Mouse (Mus musculus) forebrain, embryonic 11.5 days (tissue): Measurements from ENCODE around the gene Egr4. TPM values are rescaled to one million over a fixed set of nuclear protein-coding genes. Genes with fewer than 3 reads are reported as not detected.

Source experiments
- ATAC-seq: fragments of 200-750 bp; cut with Nextera tagmentation; replicated peaks from 2 replicates; pipeline ENCODE4 v1.8.0; 2017; ENCODE audit warnings: moderate TSS enrichment; ENCODE audit not compliant: low FRiP score
- DNase-seq: peaks from one replicate; pipeline ENCODE4 v3.0.0-alpha.2; 2017; ENCODE audit warnings: low spot score
- H3K27ac ChIP-seq: fragments of 300-500 bp; sonication (generic); 2 replicates; pipeline ENCODE4 v1.5.1; 2014; ENCODE audit warnings: low read depth, low read length
- H3K27me3 ChIP-seq: fragments of 300-500 bp; sonication (generic); 2 replicates; pipeline ENCODE4 v1.6.1; 2014; ENCODE audit warnings: mild to moderate bottlenecking, low read length, mixed read lengths; ENCODE audit not compliant: control insufficient read depth, insufficient read depth
- H3K36me3 ChIP-seq: fragments of 300-500 bp; sonication (generic); 2 replicates; pipeline ENCODE4 v1.6.1; 2014; ENCODE audit warnings: mild to moderate bottlenecking, low read length, moderate library complexity, mixed read lengths; ENCODE audit not compliant: control insufficient read depth, insufficient read depth
- H3K4me1 ChIP-seq: fragments of 300-500 bp; sonication (generic); replicated peaks from 2 replicates; pipeline ENCODE4 v1.6.1; 2014; ENCODE audit warnings: low read length, mixed read lengths; ENCODE audit not compliant: control insufficient read depth, insufficient read depth
- H3K4me2 ChIP-seq: fragments of 300-500 bp; sonication (generic); 2 replicates; pipeline ENCODE4 v1.6.1; 2014; ENCODE audit warnings: low read depth, mild to moderate bottlenecking, low read length, moderate library complexity, mixed read lengths; ENCODE audit not compliant: severe bottlenecking
- H3K4me3 ChIP-seq: fragments of 300-500 bp; sonication (generic); 2 replicates; pipeline ENCODE4 v1.5.1; 2014; ENCODE audit warnings: low read depth, low read length
- H3K9ac ChIP-seq: fragments of 300-500 bp; sonication (generic); 2 replicates; pipeline ENCODE4 v1.6.1; 2014; ENCODE audit warnings: low read length
- H3K9me3 ChIP-seq: fragments of 300-500 bp; sonication (generic); 2 replicates; pipeline ENCODE4 v1.6.1; 2016; ENCODE audit warnings: low read length, mixed read lengths; ENCODE audit not compliant: control insufficient read depth
- WGBS: fragments of 180-500 bp; shearing (Covaris S2); extraction: QIAGEN DNeasy Blood & Tissue Kit; methylation state at CpG from one replicate; pipeline ENCODE4 v1.1.7; 2014; 5-methylcytosine and 5-hydroxymethylcytosine counted together
- polyA plus RNA-seq: library from polyadenylated mRNA; unstranded; fragments of >200 nt; fragmentation: Nextera tagmentation; extraction: Ambion mirVana; gene quantifications from 2 replicates; pipeline ENCODE4 v1.2.1, GENCODE M21; 2014

Egr4 gene
- polyA plus RNA-seq, 1 experiment from 2014 or later = not detected

GRCm38 (mm10) chr6:85488510-85488909 is 24.9 kb downstream of the Egr4 start:
- Histone ChIP-seq H3K9me3 (no peaks in the 10 kb centered on the region), H3K27ac (no peak overlapping the region), H3K4me2 (no peak overlapping the region), H3K27me3 (peaks cover 24% of the 10 kb centered on the region), H3K9ac (no peak overlapping the region), H3K36me3 (no peaks in the 10 kb centered on the region), H3K4me1 (peaks cover 8% of the 10 kb centered on the region), H3K4me3 (no peak overlapping the region)
- DNase-seq = no peak
- 44% methylated on average over 4 of the region's 4 CpGs for WGBS
- ATAC-seq = no peak

- no peak overlapping the region for H3K9ac ChIP-seq
- H3K36me3 ChIP-seq = no peaks in the 10 kb centered on the region
- H3K27ac ChIP-seq = no peak overlapping the region
- no peaks in the 10 kb centered on the region for H3K9me3 ChIP-seq
- H3K4me2 ChIP-seq = no peak overlapping the region
- no peak for DNase-seq
- peaks cover 25% of the 10 kb centered on the region for H3K27me3 ChIP-seq
- WGBS = 73% methylated on average over 2 of the region's 2 CpGs
- H3K4me3 ChIP-seq = no peak overlapping the region
- H3K4me1 ChIP-seq = peaks cover 8% of the 10 kb centered on the region
- ATAC-seq = no peak
Measured at GRCm38 (mm10) chr6:85485738-85486137, 27.7 kb downstream of the Egr4 start.

GRCm38 (mm10) chr6:85483843-85484721 is 29.3 kb downstream of the Egr4 start:
- no peaks in the 10 kb centered on the region for H3K36me3 ChIP-seq
- peak overlapping the region; percentile 24 for H3K4me3 ChIP-seq
- H3K4me2 ChIP-seq = peak overlapping the region; percentile 44
- no peak for ATAC-seq
- H3K9me3 ChIP-seq = no peaks in the 10 kb centered on the region
- no peak overlapping the region for H3K9ac ChIP-seq
- H3K27me3 ChIP-seq = peaks cover 25% of the 10 kb centered on the region
- WGBS = 4% methylated on average over 92 of the region's 92 CpGs
- DNase-seq = peak; percentile 62
- peaks cover 6% of the 10 kb centered on the region; the same call in 1 of the 2 replicates for H3K4me1 ChIP-seq
- H3K27ac ChIP-seq = no peak overlapping the region

- Histone ChIP-seq H3K4me3 (no peak overlapping the region), H3K27ac (no peak overlapping the region), H3K4me1 (peaks cover 6% of the 10 kb centered on the region; the same call in 1 of the 2 replicates), H3K36me3 (no peaks in the 10 kb centered on the region), H3K27me3 (peaks cover 25% of the 10 kb centered on the region), H3K9ac (no peak overlapping the region), H3K9me3 (no peaks in the 10 kb centered on the region), H3K4me2 (no peak overlapping the region)
- WGBS = 76% methylated on average over 16 of the region's 16 CpGs
- DNase-seq = no peak
- ATAC-seq = no peak
Measured at GRCm38 (mm10) chr6:85480685-85481084, 32.7 kb downstream of the Egr4 start.

- Histone ChIP-seq H3K36me3 (no peaks in the 10 kb centered on the region), H3K4me3 (no peak overlapping the region), H3K27me3 (peaks cover 18% of the 10 kb centered on the region), H3K4me2 (no peak overlapping the region), H3K27ac (no peak overlapping the region), H3K4me1 (peaks cover 6% of the 10 kb centered on the region; the same call in 1 of the 2 replicates), H3K9me3 (no peaks in the 10 kb centered on the region), H3K9ac (no peak overlapping the region)
- ATAC-seq (no peak), DNase-seq (no peak)
- 89% methylated on average over 5 of the region's 5 CpGs for WGBS
Measured at GRCm38 (mm10) chr6:85479979-85480378, 33.4 kb downstream of the Egr4 start.

- no peak for ATAC-seq
- Histone ChIP-seq H3K4me1 (no peaks in the 10 kb centered on the region), H3K9me3 (no peaks in the 10 kb centered on the region), H3K4me3 (no peak overlapping the region), H3K4me2 (no peak overlapping the region), H3K9ac (no peak overlapping the region), H3K27me3 (peaks cover 2% of the 10 kb centered on the region), H3K36me3 (no peaks in the 10 kb centered on the region), H3K27ac (no peak overlapping the region)
- WGBS = 45% methylated on average over 14 of the region's 14 CpGs
- DNase-seq = no peak
Measured at GRCm38 (mm10) chr6:85478416-85478815, 35.0 kb downstream of the Egr4 start.

GRCm38 (mm10) chr6:85477366-85477917 is 35.9 kb downstream of the Egr4 start:
- H3K27me3 ChIP-seq = peaks cover 2% of the 10 kb centered on the region; the same call in 1 of the 2 replicates
- no peaks in the 10 kb centered on the region for H3K36me3 ChIP-seq
- H3K4me2 ChIP-seq = no peak overlapping the region
- H3K9ac ChIP-seq = no peak overlapping the region
- H3K27ac ChIP-seq = no peak overlapping the region
- ATAC-seq = peak; percentile 49; the same call in 1 of the 2 replicates
- H3K9me3 ChIP-seq = no peaks in the 10 kb centered on the region
- peak; percentile 79 for DNase-seq
- no peak overlapping the region for H3K4me3 ChIP-seq
- 33% methylated on average over 10 of the region's 10 CpGs for WGBS
- no peaks in the 10 kb centered on the region for H3K4me1 ChIP-seq

GRCm38 (mm10) chr6:85475581-85475980 is 37.8 kb downstream of the Egr4 start:
- ATAC-seq (no peak), DNase-seq (no peak)
- no peak overlapping the region for H3K9ac ChIP-seq
- WGBS = 86% methylated on average over 3 of the region's 3 CpGs
- no peaks in the 10 kb centered on the region for H3K4me1 ChIP-seq
- H3K27ac ChIP-seq = no peak overlapping the region
- peaks cover 2% of the 10 kb centered on the region; the same call in 1 of the 2 replicates for H3K27me3 ChIP-seq
- no peaks in the 10 kb centered on the region for H3K9me3 ChIP-seq
- H3K4me2 ChIP-seq = no peak overlapping the region
- H3K36me3 ChIP-seq = no peaks in the 10 kb centered on the region
- H3K4me3 ChIP-seq = no peak overlapping the region
